24 mouse cellular contexts compared by ENCODE assay signal in genomic region chr16:32350776-32351175, GRCm38 (mm10). TPM values are rescaled to one million over a fixed set of nuclear protein-coding genes. Genes with fewer than 3 reads are reported as not detected.
DNase-seq lines count a peak whose midpoint lies in the region; ATAC-seq lines count a peak whose summit lies in the region.
"Had no signal": no experiment of that assay in that cellular context is flagged by ENCODE, and none has a peak within 500 bp of the region (broad histone marks: within the 10 kb centered on the region; RNA-seq: fewer than 3 reads in every experiment).

No protein-coding gene starts in this region.

- no peaks in the 10 kb centered on the region for H3K27me3 ChIP-seq in forebrain, embryonic 14.5 days (replicated peaks; ENCODE audit: control insufficient read depth, insufficient read depth, low read length)
- no peaks in the 10 kb centered on the region for H3K27me3 ChIP-seq in midbrain, embryonic 15.5 days (replicated peaks)
- H3K27me3 ChIP-seq: embryonic facial prominence, embryonic 13.5 days; forebrain, embryonic 13.5 days; hindbrain, embryonic 13.5 days had no signal

- H3K4me1 ChIP-seq in forebrain, embryonic 14.5 days (ENCODE audit: control insufficient read depth, insufficient read depth, low read length): no peaks in the 10 kb centered on the region
- no peaks in the 10 kb centered on the region for H3K4me1 ChIP-seq in midbrain, embryonic 15.5 days
- H3K4me1 ChIP-seq: embryonic facial prominence, embryonic 13.5 days; forebrain, embryonic 13.5 days; hindbrain, embryonic 13.5 days had no signal

- WGBS in forebrain, embryonic 14.5 days: 87% methylated on average over 3 of the region's 3 CpGs
- WGBS in midbrain, embryonic 15.5 days: 90% methylated on average over 3 of the region's 3 CpGs

- no peak overlapping the region for H3K9ac ChIP-seq in forebrain, embryonic 14.5 days (ENCODE audit: low read length)
- no peak overlapping the region for H3K9ac ChIP-seq in midbrain, embryonic 15.5 days
- H3K9ac ChIP-seq: embryonic facial prominence, embryonic 13.5 days; forebrain, embryonic 13.5 days; hindbrain, embryonic 13.5 days had no signal

- DNase-seq in cerebellum, adult 11-12 months: peak; percentile 27
- DNase-seq in cerebellum, postnatal 4 days (ENCODE audit: low spot score in 2 of 2): no peak
- peak; percentile 87 for DNase-seq in heart, adult 11 months
- DNase-seq in heart, postnatal 25 days (ENCODE audit: low spot score): no peak
- DNase-seq in brain, adult 2 months (ENCODE audit: low read depth, low spot score): peak; percentile 27
- DNase-seq in cerebellum, postnatal 10 days: peak; percentile 59 to 68
- no peak for DNase-seq in forebrain, embryonic 14.5 days (ENCODE audit: low spot score)
- DNase-seq: adrenal gland, adult 8-10 months; B cell, adult 2 months; gastrocnemius, postnatal 10 days; kidney, adult 11 months had no signal

- no peak for ATAC-seq in forebrain, embryonic 14.5 days
- ATAC-seq in midbrain, embryonic 15.5 days (replicated peaks): no peak
- ATAC-seq: CD4-positive, CD25-positive, alpha-beta regulatory T cell, adult 4 months; forebrain, embryonic 13.5 days; hindbrain, postnatal 0 days had no signal

- no peak overlapping the region for H3K4me2 ChIP-seq in forebrain, embryonic 14.5 days (ENCODE audit: low read length)
- H3K4me2 ChIP-seq in midbrain, embryonic 15.5 days: no peak overlapping the region
- H3K4me2 ChIP-seq: embryonic facial prominence, embryonic 13.5 days; forebrain, embryonic 13.5 days; hindbrain, embryonic 13.5 days had no signal

- H3K27ac ChIP-seq in forebrain, embryonic 14.5 days (ENCODE audit: low read depth, low read length): no peak overlapping the region
- no peak overlapping the region for H3K27ac ChIP-seq in midbrain, embryonic 15.5 days
- H3K27ac ChIP-seq: embryonic facial prominence, embryonic 13.5 days; forebrain, embryonic 13.5 days; hindbrain, embryonic 13.5 days; hindbrain, postnatal 0 days had no signal

- intact Hi-C loops in heart, postnatal 25 days (cut with DNase I): no loop called here

- no peak overlapping the region for H3K4me3 ChIP-seq in forebrain, embryonic 14.5 days (ENCODE audit: low read depth, low read length)
- no peak overlapping the region for H3K4me3 ChIP-seq in midbrain, embryonic 15.5 days
- H3K4me3 ChIP-seq: embryonic facial prominence, embryonic 13.5 days; forebrain, embryonic 13.5 days; hindbrain, embryonic 13.5 days had no signal

- peaks cover 29% of the 10 kb centered on the region for H3K36me3 ChIP-seq in forebrain, embryonic 14.5 days (ENCODE audit: control insufficient read depth, insufficient read depth, low read length)
- H3K36me3 ChIP-seq in midbrain, embryonic 15.5 days (replicated peaks): peaks cover 4% of the 10 kb centered on the region; the same call in 1 of the 2 replicates

- no peaks in the 10 kb centered on the region for H3K9me3 ChIP-seq in forebrain, embryonic 14.5 days (replicated peaks; ENCODE audit: control insufficient read depth, low read length)
- H3K9me3 ChIP-seq in midbrain, embryonic 15.5 days: no peaks in the 10 kb centered on the region
- H3K9me3 ChIP-seq: embryonic facial prominence, embryonic 13.5 days; forebrain, embryonic 13.5 days; G1E; hindbrain, embryonic 13.5 days had no signal

RNA-seq across cellular contexts. Expression of gene Ubxn7, which starts 18.7 kb away (rescaled TPM):
- total RNA-seq in heart, postnatal 25 days (2021): 10 to 100 TPM; 22.9 to 24.0 TPM
- polyA plus RNA-seq in forebrain, embryonic 14.5 days (2014; fragmentation: Nextera tagmentation; extraction: Ambion mirVana): 23.4 and 29.4 TPM in 2 replicates
- polyA plus RNA-seq in midbrain, embryonic 15.5 days (2015; fragmentation: Nextera tagmentation; extraction: Ambion mirVana): 22.0 and 25.7 TPM in 2 replicates

RNA-seq across cellular contexts. Expression of gene Tm4sf19, which starts 49.5 kb away (rescaled TPM):
- not detected for total RNA-seq in heart, postnatal 25 days (2021)
- not detected in 2 replicates for polyA plus RNA-seq in forebrain, embryonic 14.5 days (2014; fragmentation: Nextera tagmentation; extraction: Ambion mirVana)
- polyA plus RNA-seq in midbrain, embryonic 15.5 days (2015; fragmentation: Nextera tagmentation; extraction: Ambion mirVana): not detected in 2 replicates
- total RNA-seq: adrenal gland, postnatal 4 days; heart, postnatal 10 days; hematopoietic stem cell, adult 5-6 weeks; hindbrain, postnatal 0 days had no signal
- polyA plus RNA-seq: CD4-positive, CD25-positive, alpha-beta regulatory T cell, adult 4 months; embryonic facial prominence, embryonic 13.5 days; forebrain, embryonic 13.5 days; G1E; heart, embryonic 14.5 days; hindbrain, embryonic 13.5 days; hindbrain, postnatal 0 days; intestine, embryonic 14.5 days; kidney, embryonic 14.5 days had no signal

Comparison
In these comparisons a context has a peak if more than half of its experiments do, and no peak if none do; other contexts are left out.
1. DNase-seq: peak in cerebellum, adult 11-12 months (single experiment), heart, adult 11 months (single experiment), brain, adult 2 months (single experiment) and cerebellum, postnatal 10 days (2 of 2); none in cerebellum, postnatal 4 days (0 of 2), heart, postnatal 25 days (single experiment) and forebrain, embryonic 14.5 days (single experiment).